Mouse (Mus musculus): Measurements from ENCODE around the gene Gm37240. TPM values are rescaled to one million over a fixed set of nuclear protein-coding genes. Genes with fewer than 3 reads are reported as not detected.
A peak's percentile ranks its signal among the peaks of the same experiment; 100 is the strongest.

Gene Gm37240
- total RNA-seq, 2 experiments from 2014 or later: 1.3 to 1.9 TPM

DNA sequence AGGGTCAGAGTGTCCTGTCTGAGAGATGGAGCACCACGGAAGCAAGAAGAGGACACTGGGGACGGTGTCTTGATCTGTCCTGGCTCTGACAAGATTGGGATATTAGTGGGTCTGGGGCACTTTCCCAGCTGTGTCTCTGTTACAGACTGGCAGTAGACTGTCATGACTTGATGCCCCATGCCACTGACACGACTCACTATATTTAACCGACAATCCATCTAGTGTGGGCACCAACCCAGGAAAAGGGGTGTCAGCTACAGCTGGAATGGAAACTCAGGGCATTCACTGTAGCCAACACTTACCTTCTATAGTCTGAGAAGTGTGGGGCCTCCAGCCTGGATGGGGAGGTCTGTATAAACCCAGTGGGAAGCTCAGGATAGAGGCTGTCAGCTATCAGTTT, 681.4 kb downstream of the Gm37240 start:
- no peak for DNase-seq (ENCODE audit: low spot score in 2 of 2)

DNA sequence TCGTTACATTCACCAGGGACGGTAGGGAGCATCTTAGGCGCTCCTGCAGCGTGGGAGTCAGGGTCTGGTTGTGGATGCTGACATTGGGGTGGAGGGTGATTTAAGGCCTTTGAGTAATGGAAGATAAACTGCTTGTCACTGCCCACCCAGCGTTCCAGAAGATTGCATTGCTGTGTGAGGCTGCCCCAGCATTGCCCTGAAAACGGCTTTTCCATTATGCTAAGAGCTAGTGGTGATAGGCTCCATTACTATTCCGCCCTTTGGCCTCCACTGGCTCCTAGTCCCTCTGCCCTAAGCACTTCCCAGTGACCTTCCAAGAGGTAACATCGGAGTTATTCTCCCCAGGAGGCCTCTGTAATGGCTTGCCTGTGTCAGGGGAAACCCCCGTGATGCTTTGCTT, 683.7 kb downstream of the Gm37240 start:
- DNase-seq (ENCODE audit: low spot score in 2 of 2): no peak

DNA sequence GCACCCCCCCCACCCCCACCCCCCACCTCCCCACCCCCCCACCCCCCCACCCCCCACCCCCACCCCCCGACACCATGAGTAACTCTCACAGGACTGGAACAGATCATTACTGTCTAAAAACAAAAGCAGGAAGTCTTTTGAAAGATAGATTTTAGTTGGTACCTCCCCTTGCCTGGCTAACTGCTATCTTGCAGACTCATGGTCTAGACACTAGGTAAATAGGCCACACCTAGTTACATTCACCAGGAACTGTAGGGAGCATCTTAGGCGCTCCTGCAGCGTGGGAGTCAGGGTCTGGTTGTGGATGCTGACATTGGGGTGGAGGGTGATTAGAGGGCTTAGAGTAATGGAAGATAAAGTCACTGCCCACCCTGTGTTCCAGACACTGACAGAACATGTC, 684.6 kb downstream of the Gm37240 start:
- no peak for DNase-seq (ENCODE audit: low spot score in 2 of 2)

DNA sequence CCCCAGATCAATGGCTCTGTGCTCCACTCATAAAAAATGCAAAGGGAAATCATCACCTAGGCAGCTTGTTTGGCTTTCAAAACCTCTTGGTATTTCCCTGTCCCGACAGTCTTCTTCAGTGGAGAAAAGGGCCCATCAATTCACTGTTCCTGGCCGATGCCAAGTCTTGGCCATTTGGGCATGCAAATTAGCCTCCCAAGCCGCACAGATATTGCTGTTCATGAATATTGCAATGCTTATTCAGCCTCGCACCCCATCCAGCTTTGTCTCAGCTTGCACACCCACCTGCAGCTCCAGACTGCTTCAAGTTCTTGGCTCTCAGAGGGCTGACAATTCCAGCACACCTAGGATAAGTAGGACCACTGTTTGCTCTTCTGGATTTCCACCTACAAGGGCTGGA, 685.5 kb downstream of the Gm37240 start:
- peak in 1 of 2 experiments; percentile 50 for DNase-seq (ENCODE audit: low spot score in 2 of 2)

DNA sequence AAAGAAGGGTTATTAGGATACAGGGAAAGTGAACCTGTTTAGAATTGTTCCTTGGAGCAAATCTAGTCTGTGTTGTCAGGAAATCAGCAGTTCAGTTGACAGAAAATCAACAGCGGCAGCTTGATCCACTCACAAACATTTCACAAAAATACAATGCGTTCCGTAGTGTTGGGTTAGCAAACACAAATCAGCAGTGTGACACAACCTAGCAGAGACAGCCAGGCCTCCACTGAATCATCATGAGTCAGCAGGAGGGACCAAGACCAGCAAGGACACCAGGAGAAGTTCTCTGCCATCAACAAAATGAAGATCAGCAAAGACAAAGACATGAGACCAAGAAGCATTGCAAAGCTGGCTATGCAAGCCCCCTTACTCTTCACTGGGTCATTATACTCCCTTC, 688.8 kb downstream of the Gm37240 start:
- no peak for DNase-seq (ENCODE audit: low spot score in 2 of 2)

DNA sequence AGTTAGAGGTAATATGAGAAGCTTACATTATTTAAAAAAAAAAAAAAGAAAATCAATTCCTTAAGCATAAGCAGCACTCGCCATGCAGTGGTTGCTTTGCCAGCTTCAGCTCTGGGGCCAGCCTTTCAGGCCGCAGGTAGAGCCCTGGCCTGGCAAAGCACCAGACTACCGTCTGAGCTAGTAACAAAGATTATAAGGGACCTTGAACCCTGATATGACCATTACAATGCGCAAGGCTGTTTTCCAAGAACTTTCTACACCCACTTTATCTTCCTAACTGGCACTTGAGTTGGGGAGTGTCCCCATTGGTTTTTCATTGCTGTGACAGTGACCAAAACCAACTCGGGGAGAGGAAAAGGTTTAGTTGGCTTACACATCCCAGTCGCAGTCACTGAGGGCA, 690.2 kb downstream of the Gm37240 start:
- DNase-seq (ENCODE audit: low spot score in 2 of 2): no peak

DNA sequence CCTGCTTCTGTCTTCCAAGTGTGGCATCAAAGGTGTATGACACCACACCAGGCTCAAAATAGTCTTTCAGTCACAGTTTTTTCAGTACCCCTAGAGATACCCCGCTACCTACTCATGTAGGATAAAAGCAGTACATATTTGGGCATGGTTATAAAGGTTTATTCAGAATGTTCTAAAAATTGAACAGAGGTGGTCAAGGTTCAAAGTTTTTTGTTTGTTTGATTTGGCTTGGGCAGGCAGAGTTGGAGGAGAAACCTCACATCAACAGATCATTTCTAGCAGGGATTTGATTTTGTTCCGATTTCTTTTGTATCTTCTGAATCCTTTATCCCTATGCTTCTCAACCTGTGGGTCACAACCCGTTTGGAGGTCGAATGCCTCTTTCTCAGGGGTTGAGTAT, 690.7 kb downstream of the Gm37240 start:
- no peak for DNase-seq (ENCODE audit: low spot score in 2 of 2)

DNA sequence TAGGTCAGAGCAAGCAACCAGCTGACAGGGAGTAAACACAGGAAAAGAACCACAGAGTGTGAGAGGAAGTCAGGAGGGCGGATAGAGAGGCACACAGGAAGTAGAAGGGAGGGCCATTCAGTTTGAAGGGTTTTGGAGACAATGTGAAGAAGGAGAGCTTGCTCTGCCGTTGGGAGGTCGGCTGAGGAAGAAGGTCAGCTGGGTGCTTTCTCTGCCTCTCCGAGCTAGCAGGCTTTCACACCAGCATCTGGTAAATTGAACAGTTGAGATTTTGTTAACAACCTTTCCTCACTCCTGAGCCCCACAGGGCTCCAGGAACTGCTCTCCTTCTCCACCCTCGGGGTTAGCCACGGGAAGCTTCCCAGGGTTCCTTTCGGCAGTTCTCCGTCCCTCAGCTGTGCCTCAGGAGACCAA, 692.2 kb downstream of the Gm37240 start:
- DNase-seq (ENCODE audit: low spot score in 2 of 2): no peak

DNA sequence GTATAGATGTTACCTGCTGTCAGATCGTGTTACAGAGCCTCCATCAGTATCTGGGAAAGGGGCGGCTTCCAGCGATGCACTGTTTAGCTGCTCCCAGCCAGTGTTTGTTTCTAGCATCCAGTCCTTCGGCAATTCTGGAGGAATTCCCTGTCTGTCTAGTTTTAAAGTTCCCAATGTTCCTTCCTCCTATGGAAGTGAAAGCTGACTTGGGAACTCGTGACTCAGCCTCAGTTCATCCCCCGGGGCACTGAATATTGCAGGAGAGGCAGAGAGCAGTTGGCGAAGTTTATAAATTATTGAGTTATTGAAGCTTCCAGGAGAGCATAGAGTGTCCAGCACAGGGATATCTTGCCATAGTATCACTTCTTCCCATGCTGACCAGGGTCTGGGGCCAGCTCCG, 697.5 kb downstream of the Gm37240 start:
- no peak for DNase-seq (ENCODE audit: low spot score in 2 of 2)

DNA sequence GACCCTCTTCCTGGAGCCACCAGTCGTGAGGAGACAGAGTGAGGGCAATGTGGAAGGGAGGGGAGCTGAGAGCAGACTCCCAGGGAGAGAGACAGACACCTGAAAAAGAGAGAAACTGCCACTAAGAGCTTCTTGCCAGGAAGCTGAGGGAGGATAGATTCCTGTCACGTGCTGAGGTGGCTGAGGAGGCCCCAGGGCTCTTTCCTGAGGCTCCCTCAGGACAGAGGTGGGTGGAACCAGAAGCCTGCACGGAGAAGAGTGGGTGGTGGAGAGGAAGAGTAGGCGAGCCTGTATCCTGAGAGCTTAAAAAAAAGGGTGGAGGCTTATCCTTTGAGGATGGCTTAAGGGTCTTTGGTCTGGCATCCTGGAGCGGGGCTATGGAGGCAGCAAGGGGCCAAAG, 699.0 kb downstream of the Gm37240 start:
- DNase-seq (ENCODE audit: low spot score in 2 of 2): no peak

DNA sequence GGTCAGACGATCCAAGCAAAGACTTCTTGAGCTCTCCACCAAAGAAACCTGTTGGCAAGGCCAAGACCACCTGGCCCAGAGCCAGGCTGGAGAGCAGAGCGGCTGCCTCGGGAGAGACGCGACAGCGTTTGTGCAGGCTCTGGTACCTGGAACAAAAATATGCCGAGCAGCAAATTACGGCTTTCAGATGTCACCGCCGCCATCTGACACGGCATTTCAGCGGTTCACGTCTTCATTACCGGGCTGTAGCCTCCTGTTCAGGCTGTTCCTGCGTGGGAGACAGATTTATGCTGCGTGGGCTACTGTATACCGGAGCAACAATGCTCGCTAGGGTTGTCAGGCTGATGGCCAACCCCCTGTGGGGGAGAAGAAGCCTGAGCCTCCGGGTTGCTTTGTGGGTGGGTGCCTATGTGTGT, 700.6 kb downstream of the Gm37240 start:
- DNase-seq (ENCODE audit: low spot score in 2 of 2): peak; percentile 67 to 89

DNA sequence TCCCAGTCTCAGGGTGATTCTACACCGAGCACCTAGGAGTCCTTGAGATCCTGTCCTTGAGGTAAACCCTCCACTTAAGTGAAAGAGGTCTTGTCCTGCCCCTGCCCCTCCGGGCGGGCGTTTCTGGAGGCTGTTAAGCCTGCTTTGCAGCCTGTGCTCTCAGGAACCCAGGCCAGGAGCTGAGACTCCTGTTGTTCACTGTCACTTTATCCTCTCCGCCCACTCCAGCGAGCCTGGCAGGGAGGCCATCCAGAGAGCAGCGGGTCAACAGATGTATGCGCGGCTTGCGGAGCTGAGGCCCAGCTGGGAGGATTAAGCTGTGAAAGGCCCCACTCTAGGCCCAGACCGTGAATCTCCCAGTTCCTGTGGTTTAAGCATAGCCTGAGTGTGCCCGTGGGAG, 701.5 kb downstream of the Gm37240 start:
- no peak for DNase-seq (ENCODE audit: low spot score in 2 of 2)

DNA sequence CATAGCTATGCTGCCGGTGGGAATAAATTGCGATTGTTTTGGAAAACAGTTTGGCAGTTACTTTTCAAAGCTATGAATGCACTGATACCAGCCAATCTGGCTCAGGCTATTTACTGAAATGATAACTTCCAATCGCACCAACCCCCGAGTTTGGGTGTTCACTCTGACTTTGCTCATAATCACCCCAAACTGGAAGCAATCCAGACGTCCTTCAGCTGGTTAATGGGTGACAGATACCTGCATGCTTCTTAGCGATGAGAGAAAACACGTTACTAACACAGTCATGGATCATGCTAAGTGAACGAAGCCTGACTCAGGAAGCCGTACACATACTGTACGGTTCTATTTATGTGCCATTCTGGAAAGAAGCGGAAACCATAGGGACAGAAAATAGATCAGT, 702.4 kb downstream of the Gm37240 start:
- peak in 1 of 2 experiments; percentile 57 for DNase-seq (ENCODE audit: low spot score in 2 of 2)

DNA sequence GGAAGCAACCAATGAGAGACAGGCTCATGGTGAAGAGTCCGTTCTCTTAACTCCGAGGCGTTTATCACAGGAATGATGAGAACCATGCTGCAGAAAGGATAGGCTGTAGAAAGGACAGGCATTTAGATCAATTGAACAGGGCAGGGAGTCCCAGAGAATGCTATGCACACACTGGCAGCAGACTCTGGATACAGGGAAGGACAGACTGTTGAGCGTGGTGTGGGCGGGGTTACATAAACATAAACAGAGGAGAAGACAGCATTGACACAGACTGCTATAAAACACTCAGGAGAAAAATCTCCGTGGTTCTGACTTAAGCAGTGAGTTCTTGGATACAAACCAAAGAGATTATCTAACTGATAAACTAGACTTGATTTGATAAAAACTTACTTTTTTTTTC, 703.2 kb downstream of the Gm37240 start:
- DNase-seq (ENCODE audit: low spot score in 2 of 2): peak in 1 of 2 experiments; percentile 66

DNA sequence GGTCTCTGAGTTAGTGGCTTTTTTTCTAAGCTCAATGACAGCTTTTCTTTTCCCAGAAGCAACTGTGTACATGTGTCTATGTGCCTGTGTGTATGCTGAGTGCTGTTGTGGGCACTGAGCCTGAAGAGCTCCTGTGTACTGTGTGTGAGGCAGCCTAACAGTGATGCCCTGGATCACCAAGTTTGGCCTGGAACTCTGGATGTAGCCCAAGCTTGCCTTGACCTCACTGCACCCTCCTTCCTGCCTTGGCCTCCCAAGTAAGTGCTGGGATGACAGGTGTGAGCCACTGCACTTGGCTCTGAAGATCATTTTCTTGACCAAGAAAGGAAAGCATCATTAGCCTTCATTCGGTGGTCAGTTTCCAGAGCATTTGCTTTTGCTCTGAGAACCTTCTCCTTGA, 710.6 kb downstream of the Gm37240 start:
- DNase-seq (ENCODE audit: low spot score in 2 of 2): no peak

DNA sequence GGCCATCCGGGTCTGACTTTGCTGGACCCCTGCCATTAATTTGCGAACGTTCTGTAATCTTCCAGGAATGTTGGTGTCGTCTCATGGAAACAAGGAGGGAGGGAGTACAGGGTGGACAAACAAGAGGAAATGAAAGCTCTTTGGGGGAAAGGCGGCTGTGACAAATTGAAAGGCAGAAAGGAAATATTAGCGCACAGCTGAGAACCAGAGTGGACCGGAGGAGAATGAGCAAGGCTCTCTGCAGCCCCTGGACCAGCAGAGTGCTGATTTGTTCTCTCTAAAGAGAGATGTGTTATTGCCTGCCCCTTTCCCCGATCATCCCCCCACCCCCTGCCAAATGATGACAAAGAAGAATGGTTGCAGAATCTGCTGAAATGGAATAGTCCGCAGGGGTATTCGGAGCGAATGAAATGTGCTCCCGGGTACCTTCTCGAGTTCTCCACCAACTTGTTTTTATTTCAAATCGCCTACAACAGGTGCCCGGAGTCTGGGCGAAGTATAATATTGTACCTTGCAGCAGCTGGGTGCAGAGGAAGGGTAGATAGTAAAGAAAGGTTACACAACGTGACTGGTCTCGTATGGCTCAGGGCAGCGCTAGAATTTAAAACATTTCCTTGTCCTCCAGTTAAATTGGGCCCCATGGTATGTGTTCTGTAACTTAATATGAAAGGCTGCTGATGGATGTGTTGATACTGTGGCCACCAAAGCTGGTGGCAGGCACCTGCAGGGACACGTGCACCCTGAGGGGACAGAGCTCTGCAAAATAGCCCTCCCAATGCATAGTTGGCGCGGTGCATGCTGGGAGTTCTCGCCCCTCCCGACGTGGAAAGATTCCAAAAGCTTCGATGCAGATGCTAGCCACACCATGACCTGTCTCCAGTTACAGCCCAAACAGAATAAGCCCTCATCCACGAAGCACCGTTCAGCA, 712.5 kb downstream of the Gm37240 start:
- no peak for DNase-seq (ENCODE audit: low spot score in 2 of 2)

DNA sequence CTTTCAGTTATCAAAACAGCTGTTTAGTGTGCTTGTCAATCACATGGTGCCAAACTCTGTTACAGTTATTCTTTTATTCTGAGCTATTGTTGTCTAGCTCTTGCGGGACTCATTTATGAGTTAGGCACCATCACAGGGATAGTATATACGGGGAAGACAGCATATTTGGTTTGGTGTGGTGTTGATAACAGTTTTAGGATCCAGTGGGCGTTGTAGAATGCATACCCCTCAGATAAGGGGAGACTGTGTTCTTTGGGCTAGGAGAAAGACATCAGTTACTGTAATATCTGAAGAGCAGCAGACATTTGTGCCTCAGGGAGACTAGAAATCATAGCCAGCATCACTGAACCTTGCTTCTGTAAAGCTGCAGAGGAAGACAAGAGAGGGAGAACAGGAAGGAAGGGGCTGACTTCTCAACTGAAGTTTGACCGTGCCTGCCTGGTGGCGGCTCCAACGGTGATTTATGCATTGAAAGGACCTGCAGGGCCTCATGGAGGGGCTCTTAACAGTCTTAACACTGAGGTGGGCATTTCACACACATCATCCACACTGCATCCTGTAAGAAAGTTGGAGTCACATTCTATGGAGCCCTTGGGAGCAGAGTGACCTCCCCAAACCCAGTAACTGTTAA, 713.8 kb downstream of the Gm37240 start:
- no peak for DNase-seq (ENCODE audit: low spot score in 2 of 2)

DNA sequence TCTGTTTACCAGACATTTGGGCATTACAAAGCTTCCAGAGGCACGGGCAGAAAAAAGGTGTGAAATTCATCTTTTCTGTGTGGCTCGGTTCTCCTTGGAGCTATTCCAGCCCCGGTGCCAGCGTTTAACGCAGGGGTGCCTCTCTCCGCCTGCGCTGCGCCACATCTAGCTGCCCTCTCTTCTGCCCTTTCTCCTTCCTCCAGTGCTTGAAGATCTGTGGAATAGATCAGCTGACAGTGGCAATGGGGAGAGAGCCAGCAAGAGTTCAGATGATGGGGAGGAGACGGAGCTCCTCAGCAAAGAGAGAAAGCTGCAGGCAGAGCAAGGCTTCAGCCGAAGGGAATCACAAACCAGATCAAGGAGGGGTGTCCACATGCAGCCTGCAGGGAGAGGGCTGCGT, 714.8 kb downstream of the Gm37240 start:
- no peak for DNase-seq (ENCODE audit: low spot score in 2 of 2)

DNA sequence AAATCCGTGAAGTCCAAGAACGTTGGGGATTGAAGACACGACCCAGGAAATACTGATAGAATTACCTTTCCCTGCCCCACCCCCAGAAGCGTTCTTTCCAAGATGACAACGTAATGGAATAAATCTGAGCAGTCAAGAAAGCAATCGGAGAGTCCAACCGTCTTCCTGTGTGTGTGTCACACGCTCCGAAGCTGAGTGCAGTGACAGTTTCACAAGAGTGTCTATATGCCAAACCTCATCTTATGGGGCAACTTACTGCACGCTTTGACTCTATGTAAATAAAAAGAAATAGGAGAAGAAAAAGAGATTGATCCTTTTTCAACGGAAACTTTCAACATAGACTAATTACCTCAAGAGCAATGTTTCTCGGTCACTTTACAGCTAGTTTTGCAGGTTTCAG, 715.2 kb downstream of the Gm37240 start:
- no peak for DNase-seq (ENCODE audit: low spot score in 2 of 2)

DNA sequence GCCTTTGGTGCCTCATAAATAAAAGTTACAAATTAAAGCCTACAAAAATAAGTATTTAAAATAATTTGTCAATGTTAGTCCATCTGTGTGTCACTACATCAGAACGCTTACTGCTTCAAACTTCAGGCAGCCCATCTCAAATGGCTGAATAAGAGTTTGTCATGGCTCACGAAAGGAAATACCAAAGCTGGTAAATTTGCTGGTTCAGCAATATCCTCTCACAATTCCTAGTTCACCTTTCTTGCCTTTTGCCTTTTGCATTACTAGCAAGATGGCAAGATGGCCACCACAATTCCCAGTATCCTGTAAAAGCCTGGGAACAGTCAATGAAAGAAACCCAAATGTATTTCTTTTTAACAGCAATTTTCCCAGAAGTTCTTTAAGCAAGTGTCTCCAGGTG, 718.5 kb downstream of the Gm37240 start:
- no peak for DNase-seq (ENCODE audit: low spot score in 2 of 2)

DNA sequence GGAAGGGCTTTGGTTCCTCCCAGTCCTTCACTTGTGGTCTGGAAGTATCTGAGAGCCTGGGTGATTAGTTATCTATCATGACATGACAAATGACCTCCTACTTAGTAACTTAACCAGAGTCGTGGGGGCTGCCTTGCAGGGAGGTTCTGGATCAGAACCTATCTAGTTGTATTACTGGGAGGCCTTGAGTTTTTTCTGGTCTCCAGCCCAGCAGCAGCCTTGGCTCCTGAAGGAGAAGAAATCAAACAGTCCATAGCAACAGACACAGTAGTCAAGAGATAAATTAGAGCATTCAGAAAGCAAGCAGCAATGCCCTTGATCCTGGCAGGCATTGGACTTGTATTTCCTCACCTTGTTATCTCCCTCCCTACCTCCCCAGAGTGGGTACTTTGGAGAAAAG, 722.4 kb downstream of the Gm37240 start:
- DNase-seq (ENCODE audit: low spot score in 2 of 2): no peak

DNA sequence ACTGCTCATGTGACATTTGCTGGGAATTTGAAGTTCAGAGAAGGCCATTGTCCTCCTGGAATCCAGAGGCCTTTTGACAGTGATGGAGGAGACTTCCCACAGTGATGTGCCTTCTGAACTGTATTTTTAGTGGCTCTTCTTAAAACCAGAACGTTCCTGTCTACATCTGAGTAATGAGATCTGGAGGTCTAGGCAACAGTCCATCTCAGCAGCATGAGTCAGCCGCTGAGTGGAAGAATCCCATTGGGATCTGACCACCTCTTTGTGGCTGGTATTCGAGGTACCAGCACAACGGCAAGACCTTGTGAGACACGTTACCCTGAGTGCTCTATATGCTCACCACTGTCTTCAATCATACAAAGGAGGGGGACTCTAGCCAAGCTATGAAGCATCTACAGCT, 723.9 kb downstream of the Gm37240 start:
- no peak for DNase-seq (ENCODE audit: low spot score in 2 of 2)

DNA sequence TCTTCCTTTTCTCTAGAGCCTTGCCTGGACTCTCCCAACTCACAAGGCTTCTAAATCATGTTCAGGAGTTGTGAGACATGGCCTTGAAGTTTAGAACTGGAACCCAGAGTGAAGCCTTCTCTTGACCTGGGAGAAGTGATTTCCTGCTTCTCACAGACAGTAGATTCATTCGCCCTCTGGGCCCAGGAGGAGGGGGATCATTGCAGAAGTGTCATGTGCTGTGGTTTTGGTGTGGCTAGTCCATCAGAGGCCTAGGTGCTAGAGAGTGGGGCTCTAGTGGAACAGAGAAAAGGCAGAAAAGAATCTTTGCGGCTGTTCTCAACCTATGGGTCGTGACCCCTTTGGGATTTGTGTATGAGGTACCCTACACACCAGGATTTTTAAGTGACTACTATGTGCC, 724.9 kb downstream of the Gm37240 start:
- no peak for DNase-seq (ENCODE audit: low spot score in 2 of 2)
